Mouse (Mus musculus) G1E (cell line): ENCODE measurements around the gene Dclre1b.

ENCODE experiments used
- CTCF ChIP-seq: IDR thresholded peaks from 2 replicates; pipeline ENCODE4 v1.5.1; 2012; ENCODE audit warnings: low read depth, low read length, inconsistent platforms, mixed read lengths
- GATA1 ChIP-seq: IDR thresholded peaks from 2 replicates; pipeline ENCODE4 v1.6.1; 2012; ENCODE audit warnings: borderline replicate concordance, low read length, inconsistent platforms, mixed read lengths
- GATA2 ChIP-seq: IDR thresholded peaks from 2 replicates; pipeline ENCODE4 v1.6.1; 2012; ENCODE audit warnings: low read depth, low read length, inconsistent platforms, borderline replicate concordance
- POLR2AphosphoS5 ChIP-seq: IDR thresholded peaks from 2 replicates; pipeline ENCODE4 v1.6.1; 2012; ENCODE audit warnings: low read depth, low read length, inconsistent platforms; ENCODE audit not compliant: insufficient replicate concordance
- TAL1 ChIP-seq: conservative IDR thresholded peaks from 2 replicates; pipeline ENCODE4 v1.6.1; 2012; ENCODE audit warnings: low read depth, low read length, inconsistent platforms, mixed read lengths

DNA sequence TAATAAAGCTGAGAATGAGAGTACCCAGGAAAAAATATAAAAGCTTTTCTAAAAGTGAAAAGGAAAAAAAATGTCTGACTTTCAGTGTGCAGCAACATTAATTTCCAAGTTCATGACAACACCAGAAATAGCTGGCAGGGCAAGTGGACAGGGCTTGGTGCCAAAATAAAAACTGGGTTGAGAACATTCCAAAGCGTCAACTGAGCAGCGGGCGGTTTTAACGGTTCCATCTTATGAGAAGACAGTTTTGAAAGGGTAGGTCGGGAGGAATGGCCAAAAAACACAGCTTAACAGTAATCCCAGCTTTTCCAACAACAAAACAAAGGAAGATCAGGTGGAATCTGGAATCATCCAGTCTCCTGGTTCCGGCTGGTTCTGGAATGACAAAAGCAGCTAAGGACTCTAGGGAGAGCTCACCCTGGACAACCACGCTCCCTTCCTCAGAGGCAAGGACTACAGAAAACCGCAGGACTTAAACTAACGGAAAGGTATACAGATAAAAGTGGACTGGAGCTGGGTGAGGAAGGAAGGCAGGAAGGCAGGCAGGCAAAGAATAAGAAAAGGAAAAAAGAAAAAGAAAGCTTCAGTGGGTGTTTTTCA lies 37.6 kb downstream of the Dclre1b start:
- TF ChIP-seq CTCF (no peak), TAL1 (no peak), GATA1 (no peak), GATA2 (no peak), POLR2AphosphoS5 (no peak)
